Mouse (Mus musculus): ENCODE measurements around the gene Abcb9.

Abcb9 gene

DNA sequence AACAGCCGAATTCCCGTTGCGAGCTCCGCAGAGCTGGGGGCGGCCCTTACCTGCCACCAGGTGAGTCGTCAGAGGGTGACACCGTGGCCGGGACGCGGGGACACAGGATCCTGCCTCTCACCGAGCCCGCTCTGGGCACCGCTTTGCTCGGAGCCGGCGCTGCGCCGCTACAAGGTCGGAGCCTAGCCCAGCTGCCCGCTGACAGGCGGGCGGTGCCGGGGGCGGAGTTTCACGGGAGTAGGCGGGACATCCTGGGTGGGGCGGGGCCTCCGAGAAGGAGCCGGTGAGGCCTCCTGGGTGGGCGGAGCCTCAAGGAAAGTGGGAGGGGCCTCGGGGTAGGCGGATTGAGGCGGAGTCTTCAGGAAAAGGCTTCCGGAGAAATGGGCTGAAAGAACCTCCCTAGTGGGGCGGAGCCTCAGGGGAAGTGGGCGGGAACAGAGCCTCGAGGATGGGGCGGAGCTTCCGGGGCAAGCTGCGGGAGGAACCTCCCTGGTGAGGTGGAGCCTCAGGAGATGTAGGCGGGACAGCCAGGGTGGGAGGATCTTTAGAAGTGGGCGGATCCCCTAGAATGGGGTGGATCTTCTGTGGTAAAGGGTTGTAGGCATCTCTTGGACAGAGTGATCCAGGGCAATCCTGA lies at the start of gene Abcb9:
Gene Abcb9 (minus strand): TSS at position 203 of the 637 bp plus-strand sequence.
- peak; percentile 54 for DNase-seq (ENCODE audit: extremely low spot score, low read depth, low spot score)

DNA sequence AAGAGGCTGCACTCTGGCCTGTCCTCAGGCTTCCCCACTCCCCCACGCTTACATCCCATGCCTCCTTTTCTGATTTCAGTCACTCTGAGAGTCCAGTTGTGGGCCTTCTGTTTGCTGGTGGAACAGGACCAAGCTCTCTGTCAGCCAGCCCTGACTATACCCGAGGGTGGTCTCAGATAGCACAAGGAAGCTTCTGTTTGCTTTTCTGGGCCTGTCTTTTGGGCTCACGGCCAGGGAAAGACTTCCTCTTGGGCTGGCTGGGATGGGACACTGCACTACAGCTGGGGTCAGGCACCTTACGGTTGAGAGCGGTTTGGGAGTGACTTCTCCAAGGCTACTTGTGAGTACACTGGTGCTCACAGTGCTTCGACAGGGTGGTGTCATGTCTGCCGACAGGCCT lies 42.5 kb upstream of the Abcb9 start:
- DNase-seq (ENCODE audit: extremely low spot score, low read depth, low spot score), result no peak

DNA sequence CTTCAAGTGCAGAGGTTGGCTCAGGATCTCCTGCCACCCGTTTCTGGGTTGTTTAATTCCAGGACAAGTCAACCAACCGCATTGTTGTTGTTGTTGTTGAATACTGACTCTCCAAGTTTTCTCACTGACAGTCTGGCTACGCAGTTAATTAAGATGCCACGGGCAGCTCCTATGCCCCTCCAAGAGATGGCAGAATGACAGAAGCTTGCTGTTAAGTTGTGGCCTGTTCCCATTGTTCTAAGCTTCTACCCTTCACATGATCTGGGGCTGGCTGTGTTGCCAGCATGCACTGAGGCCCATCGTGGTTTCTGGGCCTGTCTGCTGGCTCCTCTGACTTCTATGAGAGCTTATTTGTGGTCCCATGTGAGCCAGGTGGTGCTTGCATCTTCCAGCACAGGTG lies 38.7 kb upstream of the Abcb9 start:
- DNase-seq (ENCODE audit: extremely low spot score, low read depth, low spot score), result no peak

- DNase-seq (ENCODE audit: extremely low spot score, low read depth, low spot score), result no peak
Observed at GRCm38 (mm10) chr5:124125093-124125492, 29.5 kb upstream of the Abcb9 start.

GRCm38 (mm10) chr5:124122357-124122756 lies 26.8 kb upstream of the Abcb9 start:
- no peak for DNase-seq (ENCODE audit: extremely low spot score, low read depth, low spot score)

GRCm38 (mm10) chr5:124119204-124119603 lies 23.6 kb upstream of the Abcb9 start:
- no peak for DNase-seq (ENCODE audit: extremely low spot score, low read depth, low spot score)

GRCm38 (mm10) chr5:124115990-124116845 lies 20.6 kb upstream of the Abcb9 start, which contains the start of gene Arl6ip4:
Gene Arl6ip4, plus strand, starts transcription at chr5:124116089.
- DNase-seq (ENCODE audit: extremely low spot score, low read depth, low spot score), result peak; percentile 47

DNA sequence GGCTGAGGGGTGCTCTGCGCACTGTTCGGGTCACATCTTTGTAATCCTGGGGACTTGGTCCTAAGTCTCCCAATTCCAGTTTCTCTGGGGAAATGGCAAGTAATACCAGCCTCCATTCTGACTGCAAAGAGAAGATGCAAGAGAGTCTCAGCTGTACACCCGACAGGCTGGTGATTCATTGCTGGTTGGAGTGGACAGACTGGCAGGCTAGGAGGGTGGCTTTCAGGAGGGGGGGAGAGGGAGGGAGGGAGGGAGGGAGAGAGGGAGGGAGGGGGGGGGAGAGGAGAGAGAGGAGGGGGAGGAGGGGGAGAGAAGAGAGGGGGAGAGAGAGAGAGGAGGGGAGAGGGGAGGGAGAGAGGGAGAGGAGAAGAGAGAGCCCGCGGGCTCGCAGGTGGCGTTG lies 19.9 kb upstream of the Abcb9 start:
- DNase-seq (ENCODE audit: extremely low spot score, low read depth, low spot score), result no peak

GRCm38 (mm10) chr5:124114276-124115025 lies 18.9 kb upstream of the Abcb9 start:
- no peak for DNase-seq (ENCODE audit: extremely low spot score, low read depth, low spot score)

- DNase-seq (ENCODE audit: extremely low spot score, low read depth, low spot score), result no peak
Observed at GRCm38 (mm10) chr5:124113030-124113429, 17.4 kb upstream of the Abcb9 start.

DNA sequence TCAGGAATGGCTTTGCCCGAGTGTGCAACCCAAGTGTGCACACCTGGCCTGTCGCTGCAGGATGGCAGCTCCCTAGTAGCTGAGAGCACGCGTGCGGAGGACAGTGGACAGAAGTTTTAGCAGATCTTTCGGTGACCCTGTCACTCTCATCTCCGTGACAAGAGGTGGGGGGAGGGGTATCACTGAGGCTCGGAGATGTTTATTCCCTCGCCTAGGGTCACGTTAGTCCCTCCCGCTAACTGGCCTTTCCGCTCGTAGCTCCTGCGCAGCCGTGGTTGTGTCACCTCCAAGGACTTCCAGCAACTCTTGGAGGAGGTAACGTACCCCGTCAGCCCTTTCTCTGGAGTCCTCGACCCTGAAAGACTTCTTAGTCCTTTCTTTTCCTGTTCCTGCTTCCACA lies 16.9 kb upstream of the Abcb9 start:
- DNase-seq (ENCODE audit: extremely low spot score, low read depth, low spot score), result no peak

GRCm38 (mm10) chr5:124111742-124112497 lies 16.3 kb upstream of the Abcb9 start, which contains the start of gene Ogfod2:
Gene Ogfod2, plus strand, starts transcription at chr5:124112297.
- peak; percentile 83 for DNase-seq (ENCODE audit: extremely low spot score, low read depth, low spot score)

DNA sequence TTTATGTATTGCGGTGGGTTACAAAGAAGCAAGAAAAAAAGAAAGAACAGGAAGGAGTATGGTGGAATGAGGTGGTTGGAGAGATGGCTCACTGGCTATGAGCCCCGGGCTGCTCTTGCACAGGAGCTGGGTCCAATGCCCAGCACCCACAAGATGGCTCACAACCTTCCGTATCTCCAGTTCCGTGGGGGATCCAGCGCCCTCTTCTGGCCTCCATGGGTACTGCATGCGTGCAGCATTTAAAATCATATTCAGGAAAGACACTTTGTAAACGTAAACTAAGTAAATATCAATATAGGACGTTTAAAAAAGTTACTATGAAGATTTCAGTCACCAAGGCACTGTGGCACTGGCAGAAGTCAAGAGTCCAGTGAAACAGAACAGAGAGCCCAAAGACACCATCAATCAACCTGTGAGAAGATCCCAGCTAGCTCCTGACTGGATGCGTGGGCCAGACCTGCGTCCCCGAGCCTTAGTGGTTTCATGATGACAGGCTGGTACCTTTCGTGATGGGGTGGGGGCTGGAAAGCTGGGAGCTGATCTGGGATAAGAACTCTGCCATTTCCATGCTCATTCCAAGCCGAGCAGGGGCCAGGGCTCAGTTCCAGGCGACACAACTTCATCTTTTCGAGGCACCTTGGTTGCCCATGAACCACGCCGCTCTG lies 15.6 kb upstream of the Abcb9 start:
- DNase-seq (ENCODE audit: extremely low spot score, low read depth, low spot score), result no peak

- DNase-seq (ENCODE audit: extremely low spot score, low read depth, low spot score), result no peak
Observed at GRCm38 (mm10) chr5:124103552-124103951, 8.0 kb upstream of the Abcb9 start.

- DNase-seq (ENCODE audit: extremely low spot score, low read depth, low spot score), result no peak
Observed at GRCm38 (mm10) chr5:124103020-124103419, 7.4 kb upstream of the Abcb9 start.

- DNase-seq (ENCODE audit: extremely low spot score, low read depth, low spot score), result no peak
Observed at GRCm38 (mm10) chr5:124102326-124102725, 6.7 kb upstream of the Abcb9 start.

DNA sequence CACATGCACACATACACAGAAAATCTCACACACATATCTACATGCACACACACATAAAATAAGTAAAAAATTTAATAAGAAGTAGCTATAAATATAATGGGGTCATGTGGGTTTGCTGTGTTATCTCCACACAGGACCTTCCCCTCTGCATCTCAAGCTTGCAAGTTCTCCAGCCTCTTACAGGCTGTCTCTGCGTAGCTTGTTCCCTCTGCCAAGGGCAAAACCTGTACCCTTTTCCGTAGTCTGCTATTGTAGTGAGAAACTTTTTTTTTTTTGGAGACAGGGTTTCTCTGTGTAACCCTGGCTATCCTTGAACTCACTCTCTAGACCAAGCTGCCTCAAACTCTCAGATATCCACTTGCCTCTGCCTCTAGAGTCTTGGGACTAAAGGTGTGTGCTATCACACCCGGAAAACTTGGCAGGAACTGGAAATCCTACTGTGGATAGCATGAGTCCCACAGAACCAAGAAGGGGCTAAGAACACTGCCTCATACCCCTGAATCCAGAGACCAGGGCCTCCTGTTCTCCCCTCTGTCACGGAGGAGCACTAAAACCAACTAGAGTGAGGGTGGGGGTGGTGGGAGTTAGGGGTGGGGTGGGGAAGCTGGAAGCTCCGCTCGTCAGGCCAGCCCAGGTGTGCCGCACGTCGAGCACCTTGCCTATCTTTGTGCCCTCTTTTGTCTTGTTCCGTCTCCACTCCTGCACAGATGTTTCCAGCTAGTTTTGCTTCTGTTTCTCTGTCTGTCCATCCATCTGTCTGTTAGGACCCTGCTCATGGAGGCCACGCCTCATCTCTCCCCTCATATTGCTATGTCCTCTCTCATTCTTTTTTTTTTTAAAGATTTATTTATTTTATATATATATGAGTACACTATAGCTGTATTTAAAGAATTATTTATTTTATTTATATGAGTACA lies 4.8 kb upstream of the Abcb9 start:
- no peak for DNase-seq (ENCODE audit: extremely low spot score, low read depth, low spot score)

DNA sequence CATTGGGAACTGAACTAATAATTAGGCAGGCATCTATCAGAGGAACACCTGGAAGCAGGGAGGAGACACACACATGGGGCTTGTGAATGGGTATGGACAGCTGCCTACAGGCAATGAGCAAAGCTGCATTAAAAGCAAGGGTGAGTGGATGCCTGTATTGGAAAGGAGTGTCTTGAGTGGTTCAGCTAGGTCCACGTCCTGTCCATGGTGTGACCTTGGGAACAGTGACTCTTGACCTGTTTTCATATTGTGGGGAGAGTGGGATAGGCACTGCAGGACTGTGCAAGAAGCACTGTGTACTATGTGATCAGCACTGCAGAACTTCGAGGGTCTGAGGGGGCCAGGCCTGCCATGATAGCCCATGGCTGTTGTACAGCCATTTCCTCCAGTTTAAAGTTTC lies 3.3 kb upstream of the Abcb9 start:
- no peak for DNase-seq (ENCODE audit: extremely low spot score, low read depth, low spot score)

DNA sequence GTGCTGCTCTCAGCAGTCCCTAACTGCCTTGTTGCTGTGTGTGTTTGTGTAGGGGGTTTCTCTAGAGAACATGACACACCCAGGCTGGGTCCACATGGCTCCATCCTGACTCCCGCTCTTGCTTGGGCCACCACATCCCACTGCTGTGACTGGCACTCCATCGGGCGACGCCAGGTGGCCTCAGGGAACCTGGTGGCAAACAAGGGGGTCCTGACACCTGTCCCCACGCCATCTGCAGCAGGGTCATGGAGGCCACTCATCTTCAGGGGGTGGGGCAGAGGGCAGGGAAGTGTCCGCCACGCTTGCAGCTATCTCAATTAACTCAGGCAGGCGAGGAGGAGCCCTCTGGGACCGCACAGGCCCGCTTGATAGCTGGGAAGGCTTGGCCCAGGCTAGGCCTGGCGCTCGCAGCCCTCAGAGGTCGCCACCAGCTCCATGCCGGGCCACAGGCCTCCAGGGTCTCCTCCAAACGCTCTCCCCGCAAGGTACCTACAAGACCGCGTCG lies 469 bp downstream of the Abcb9 start:
- DNase-seq (ENCODE audit: extremely low spot score, low read depth, low spot score), result no peak

Data from hindlimb bud, embryonic 11.5 days (tissue).